Mouse (Mus musculus): Measurements from ENCODE around the gene Dpf2. TPM values are rescaled to one million over a fixed set of nuclear protein-coding genes. Genes with fewer than 3 reads are reported as not detected.

The Dpf2 gene
- polyA plus RNA-seq (2012; rRNA removed): 71.5 and 79.4 TPM in 2 replicates

DNA sequence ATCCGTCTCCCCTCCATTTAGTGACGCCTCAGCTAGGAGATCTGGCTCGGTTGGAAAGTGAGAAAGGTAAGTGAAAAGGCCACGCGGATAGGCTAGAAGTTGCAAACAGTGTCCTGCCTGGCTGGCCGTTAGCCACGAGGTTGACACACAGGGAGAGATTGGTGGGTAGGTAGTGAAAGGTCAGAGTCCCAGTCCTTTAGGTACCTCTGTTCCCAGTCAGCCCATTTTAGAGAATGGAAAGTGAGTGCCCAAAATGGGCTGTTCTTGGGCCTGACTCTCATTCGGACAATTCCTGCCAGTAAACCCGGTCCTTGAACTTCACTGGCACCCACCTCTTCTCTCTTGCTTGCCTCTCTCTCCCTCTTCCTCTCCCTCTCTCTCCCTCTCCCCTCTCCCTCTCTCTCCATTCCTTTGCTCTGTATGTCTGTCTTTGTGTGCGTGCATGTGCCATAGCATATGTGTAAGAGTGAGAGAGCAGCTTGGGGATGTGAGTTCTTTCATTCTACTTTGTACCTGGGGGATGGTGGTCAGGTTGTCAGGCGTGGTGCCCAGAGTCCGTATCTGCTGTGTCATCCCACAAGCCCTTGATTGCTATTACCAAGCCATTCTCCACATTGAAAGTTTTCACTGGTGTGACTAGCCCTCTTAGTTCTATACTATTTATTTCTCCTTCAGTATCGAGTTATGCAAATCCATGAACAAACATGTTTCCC is at the start of gene Dpf2:
Dpf2 (minus strand) TSS at position 4 of the 713 bp plus-strand sequence.
- DNase-seq (ENCODE audit: low read depth): no peak

- DNase-seq (ENCODE audit: low read depth): no peak
These were observed 44.6 kb upstream of the Dpf2 start for GRCm38 (mm10) chr19:5957371-5957770.

- DNase-seq (ENCODE audit: low read depth): no peak
These were observed 43.9 kb upstream of the Dpf2 start for GRCm38 (mm10) chr19:5956685-5957084.

DNA sequence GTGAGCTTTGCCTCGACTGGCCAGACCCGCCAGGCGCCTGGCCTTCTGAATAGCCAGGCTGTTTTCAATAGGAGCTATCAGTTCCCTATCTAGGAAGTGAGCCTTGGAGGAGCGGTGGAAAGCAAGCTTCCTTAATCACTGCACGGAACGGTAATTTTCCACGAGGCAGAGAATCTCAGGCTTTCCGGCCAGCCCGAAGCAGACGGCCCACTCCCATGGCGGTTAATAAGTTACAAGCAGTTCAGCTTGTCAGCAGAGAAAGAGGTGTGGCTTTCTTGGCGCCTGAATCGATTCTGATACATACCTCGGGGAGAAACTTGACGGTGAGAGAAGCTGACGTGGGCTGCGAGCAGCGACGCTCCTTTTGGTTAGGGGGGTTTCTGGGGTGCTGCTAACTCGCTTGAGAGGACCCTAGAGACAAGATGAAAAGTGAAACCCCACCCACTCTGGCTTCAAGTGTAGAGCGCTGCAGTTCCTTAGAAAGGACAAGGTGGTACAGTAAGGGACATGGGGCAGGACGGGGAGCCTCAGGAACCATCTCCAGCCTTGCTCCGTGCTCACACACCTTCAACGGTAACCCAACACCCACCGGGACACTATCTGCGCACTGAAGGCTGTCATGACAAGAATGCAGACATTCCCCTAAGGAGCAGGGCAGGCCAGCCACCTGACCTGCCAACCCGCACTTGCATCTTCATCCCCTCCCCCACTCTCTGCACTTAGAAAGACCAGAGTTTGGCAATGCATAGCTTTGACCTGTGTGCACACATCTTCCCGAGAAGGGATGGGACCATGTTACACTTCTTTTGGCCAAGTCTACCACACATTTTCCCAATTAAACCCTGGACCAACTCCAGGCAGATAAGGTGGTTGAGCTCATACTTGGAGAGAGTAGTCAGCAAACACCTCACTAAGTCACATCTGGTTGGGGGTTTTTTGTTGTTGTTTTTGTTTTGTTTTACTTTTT is 43.2 kb upstream of the Dpf2 start:
- no peak for DNase-seq (ENCODE audit: low read depth)

- no peak for DNase-seq (ENCODE audit: low read depth)
These were observed 42.1 kb upstream of the Dpf2 start for GRCm38 (mm10) chr19:5954936-5955335.

DNA sequence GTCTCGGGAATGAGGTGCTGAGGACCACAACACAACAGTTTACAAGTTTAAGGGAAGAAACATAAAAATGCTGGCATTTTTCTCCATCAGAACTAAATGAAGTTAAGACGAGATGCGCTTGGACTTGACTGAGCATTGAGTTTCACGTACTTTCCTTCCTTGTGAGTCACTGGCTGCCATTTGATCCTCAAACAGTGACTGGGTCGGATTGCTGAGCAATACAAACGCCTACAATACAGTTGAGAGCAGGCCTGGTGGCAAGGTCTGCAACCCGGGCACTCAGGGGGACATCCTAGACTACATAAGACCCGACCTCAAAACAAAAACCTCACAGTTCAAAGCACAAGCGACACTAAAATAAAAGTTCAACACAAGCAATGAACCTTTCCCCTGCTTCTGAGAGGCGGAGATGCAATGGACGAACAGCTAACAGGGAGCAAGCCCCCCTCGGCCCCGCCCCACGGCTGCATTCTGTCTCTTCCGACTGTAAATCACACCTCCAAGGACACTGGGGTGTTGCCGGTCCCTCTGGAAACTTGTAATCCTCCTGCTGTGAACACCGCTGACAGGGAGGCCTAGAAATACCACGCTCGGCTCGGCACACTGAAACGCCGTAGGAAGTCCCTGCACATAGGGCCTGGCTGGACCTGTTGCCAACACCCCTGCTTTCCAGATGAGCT is 41.4 kb upstream of the Dpf2 start:
- DNase-seq (ENCODE audit: low read depth): no peak

- no peak for DNase-seq (ENCODE audit: low read depth)
These were observed 40.5 kb upstream of the Dpf2 start for GRCm38 (mm10) chr19:5953201-5953770.

- DNase-seq (ENCODE audit: low read depth): no peak
These were observed 39.4 kb upstream of the Dpf2 start for GRCm38 (mm10) chr19:5952071-5952691.

GRCm38 (mm10) chr19:5951631-5952030 is 38.8 kb upstream of the Dpf2 start:
- no peak for DNase-seq (ENCODE audit: low read depth)

GRCm38 (mm10) chr19:5950218-5950617 is 37.4 kb upstream of the Dpf2 start:
- DNase-seq (ENCODE audit: low read depth): no peak

DNA sequence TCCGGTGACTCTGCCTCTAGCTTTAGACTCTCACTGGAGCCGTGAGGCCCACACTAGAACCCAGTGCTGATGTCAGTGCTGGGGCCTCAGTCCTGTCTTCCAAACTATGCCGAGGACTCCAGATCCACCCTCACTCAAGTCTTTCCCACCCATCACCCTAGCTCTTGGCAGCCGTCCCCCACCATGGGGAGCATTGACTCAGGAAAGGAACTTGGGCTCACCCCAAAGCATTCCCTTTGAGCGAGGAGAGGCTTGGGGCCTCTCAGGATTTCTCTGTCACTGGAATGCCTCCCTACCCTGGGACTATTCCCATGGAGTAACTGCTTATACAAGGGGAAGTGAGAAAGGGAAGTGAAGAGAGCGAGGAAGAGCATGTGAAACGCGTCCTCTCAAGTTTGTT is 33.1 kb upstream of the Dpf2 start:
- no peak for DNase-seq (ENCODE audit: low read depth)

DNA sequence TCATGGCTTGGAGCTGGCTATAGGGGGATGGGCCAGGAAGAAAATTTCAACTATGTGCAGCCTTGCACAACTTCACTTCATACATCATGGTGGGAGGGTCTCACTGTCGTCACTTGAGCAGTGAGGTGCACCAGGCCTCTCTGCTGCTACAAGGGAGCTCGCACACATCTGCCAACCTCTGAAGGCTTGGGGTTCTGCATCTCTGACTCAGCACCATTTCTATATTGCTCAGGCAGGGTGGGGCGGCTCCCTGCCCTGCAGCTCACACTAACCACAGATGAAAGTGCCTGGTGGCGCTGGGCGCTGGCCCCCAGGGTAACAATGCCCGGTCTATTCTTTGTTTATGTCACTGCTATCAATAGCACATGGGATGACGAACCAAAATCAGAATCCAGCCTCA is 32.2 kb upstream of the Dpf2 start:
- DNase-seq (ENCODE audit: low read depth): no peak

GRCm38 (mm10) chr19:5944145-5944544 is 31.3 kb upstream of the Dpf2 start:
- no peak for DNase-seq (ENCODE audit: low read depth)

GRCm38 (mm10) chr19:5943404-5943803 is 30.6 kb upstream of the Dpf2 start:
- DNase-seq (ENCODE audit: low read depth): no peak

- no peak for DNase-seq (ENCODE audit: low read depth)
These were observed 29.8 kb upstream of the Dpf2 start for GRCm38 (mm10) chr19:5942581-5942980.

DNA sequence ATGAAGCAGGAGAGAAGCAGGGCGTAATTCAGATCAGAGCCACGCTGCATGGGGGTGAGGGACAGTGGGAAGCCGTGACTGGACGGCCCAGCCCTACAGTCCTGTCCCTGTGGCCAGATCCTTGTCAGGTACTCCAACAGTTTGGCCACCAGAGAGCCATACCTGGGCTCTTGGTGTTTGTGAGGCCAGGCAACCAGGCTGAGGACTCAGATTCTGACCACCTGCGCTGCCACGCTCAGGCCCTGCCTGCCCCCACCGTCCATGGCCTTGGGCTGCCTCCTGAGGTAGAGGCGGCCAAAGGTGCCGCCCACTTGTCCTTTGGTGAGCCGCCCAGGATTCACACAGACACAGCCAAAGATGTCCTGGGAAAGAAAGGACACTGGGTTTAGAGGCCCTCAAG is 27.8 kb upstream of the Dpf2 start:
- DNase-seq (ENCODE audit: low read depth): no peak

DNA sequence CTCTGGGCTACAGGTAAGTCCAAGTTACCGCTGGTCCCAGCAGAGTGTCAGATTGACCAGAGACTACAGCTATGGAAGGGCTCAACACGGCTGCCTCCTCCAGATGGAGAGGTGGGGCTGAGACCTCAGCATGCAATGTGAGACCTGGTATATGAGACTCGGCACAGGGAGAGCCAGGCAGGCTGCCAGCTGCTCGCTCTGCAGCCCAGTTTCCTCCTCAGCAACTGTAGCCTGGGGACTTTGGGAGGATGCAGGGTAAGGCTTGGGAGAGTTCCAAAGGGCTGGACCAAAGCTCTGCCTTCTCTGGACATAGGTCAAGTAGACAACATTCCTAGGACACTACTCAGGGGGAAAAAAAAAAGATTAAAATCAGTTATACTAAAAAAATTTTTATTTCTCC is 27.4 kb upstream of the Dpf2 start:
- DNase-seq (ENCODE audit: low read depth): no peak

GRCm38 (mm10) chr19:5939715-5940114 is 26.9 kb upstream of the Dpf2 start:
- no peak for DNase-seq (ENCODE audit: low read depth)

DNA sequence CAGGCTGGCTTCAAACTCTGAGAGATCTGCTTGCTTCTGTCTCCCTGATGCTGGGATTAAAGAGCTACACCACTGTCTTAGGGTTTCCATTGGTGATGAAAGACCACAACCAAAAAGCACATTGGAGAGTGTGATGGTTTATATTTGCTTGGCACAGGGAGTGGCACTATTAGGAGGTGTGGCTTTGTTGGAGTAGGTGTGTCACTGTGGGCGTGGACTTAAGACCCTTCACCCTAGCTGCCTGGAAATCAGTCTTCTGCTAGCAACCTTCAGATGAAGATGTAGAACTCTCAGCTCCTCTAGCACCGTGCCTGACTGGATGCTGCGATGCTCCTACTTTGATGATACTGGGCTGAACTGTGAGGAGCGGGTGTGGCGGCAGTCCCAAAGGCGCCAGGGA is 25.7 kb upstream of the Dpf2 start:
- no peak for DNase-seq (ENCODE audit: low read depth)

DNA sequence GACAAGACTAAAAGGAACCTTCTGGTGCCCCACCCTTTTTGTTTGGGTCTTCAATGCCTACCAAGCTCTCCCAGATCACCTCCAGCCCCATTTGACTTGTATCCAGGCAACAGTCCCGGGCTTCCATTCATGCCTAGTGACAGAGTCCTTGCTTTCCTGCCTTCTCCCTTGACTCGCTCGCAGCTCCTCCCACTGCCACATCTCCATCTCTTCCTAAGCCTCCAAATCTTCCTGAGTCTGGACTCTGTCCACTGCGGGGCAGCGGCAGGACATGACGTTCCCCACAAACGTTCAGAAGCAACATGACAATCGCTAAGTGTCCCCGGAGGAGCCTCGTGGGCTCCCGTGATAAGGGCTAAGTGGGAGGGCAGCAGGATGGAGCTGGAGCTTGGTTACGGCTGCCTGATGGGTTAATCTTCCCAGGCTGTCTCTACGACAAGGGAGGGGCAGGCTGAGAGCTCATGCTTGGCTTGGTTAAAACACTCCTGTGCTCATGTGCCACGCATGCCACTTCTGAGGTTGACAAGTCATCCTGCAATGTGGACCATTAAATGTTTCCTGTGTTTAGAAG is 25.1 kb upstream of the Dpf2 start:
- DNase-seq (ENCODE audit: low read depth): no peak
